Mouse (Mus musculus) gastrocnemius, postnatal 25 days (tissue): ENCODE data around the gene Nsun2. TPM values are rescaled to one million over a fixed set of nuclear protein-coding genes. Genes with fewer than 3 reads are reported as not detected.

ENCODE experiments used
- DNase-seq: peaks from one replicate; pipeline ENCODE4 v3.0.0; 2022
- long read RNA-seq, 2 experiments: library from polyadenylated mRNA; stranded (forward); transcript quantifications; one replicate each; pipeline ENCODE4 v2.0.0; 2021
- total RNA-seq, 2 experiments: library from RNA; stranded (reverse); gene quantifications; 1 replicate in 1 of 2; 2 replicates in 1 of 2; pipeline ENCODE4 v1.2.3; 2021

Gene Nsun2
- 10 to 100 TPM; 37.8 to 39.2 TPM for total RNA-seq
- long read RNA-seq, experiment 1, transcript Nsun2-202 (19 exons, 2,834 nt): major isoform, 37 of 58 reads
- long read RNA-seq, experiment 1, partial matches to known transcripts: 17 of 58 reads
- long read RNA-seq, experiment 1, other reads (novel, unspliced or antisense): 4 of 58 reads
- long read RNA-seq, experiment 2, transcript Nsun2-202 (19 exons, 2,834 nt): major isoform, 69 of 80 reads
- long read RNA-seq, experiment 2, partial matches to known transcripts: 6 of 80 reads
- long read RNA-seq, experiment 2, other reads (novel, unspliced or antisense): 5 of 80 reads

GRCm38 (mm10) chr13:69533405-69534333, at the start of gene Nsun2:
Gene Nsun2, plus strand, starts transcription at chr13:69533746.
- peak; percentile 49 for DNase-seq

GRCm38 (mm10) chr13:69485326-69485725, 48.2 kb upstream of the Nsun2 start:
- DNase-seq: no peak

DNA sequence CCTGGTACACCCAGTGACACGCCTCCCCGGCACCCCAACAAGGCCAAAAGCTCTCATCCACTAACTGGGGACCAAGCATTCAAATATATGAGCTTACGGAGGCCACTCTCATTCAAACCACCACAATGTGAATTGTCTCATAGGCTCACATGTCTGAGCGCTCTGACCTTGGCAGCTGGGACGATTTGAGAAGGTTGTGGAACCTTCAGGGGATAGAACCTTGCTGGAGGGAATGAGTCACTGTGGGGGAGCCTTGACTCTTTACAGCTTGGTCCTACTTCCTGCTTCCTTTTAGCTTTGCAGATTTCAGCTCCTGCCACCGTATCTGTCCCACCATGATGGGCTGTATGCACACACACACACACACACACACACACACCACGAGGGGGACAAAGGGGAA, 47.7 kb upstream of the Nsun2 start:
- no peak for DNase-seq

DNA sequence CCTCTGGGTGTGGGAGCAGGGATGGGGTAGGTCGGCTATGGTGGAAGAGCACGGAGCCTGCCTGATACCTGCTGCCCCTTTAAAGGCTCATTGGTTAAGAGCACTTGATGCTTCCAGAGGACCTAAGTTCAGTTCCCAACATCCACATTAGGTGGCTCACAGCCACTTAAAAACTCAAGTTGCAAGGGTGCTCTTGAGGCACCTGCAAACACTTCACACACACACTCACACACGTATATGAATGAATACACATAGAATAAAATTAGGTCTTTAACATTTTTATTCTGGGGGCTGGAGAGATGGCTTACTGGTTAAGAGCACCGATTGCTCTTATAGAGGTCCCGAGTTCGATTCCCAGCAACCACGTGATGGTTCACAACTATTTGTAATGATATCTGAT, 46.4 kb upstream of the Nsun2 start:
- DNase-seq: no peak

- no peak for DNase-seq
Measured at GRCm38 (mm10) chr13:69487611-69488275, 45.8 kb upstream of the Nsun2 start.

- DNase-seq: no peak
Measured at GRCm38 (mm10) chr13:69488565-69489255, 44.8 kb upstream of the Nsun2 start.

GRCm38 (mm10) chr13:69489777-69490176, 43.8 kb upstream of the Nsun2 start:
- DNase-seq: no peak

- no peak for DNase-seq
Measured at GRCm38 (mm10) chr13:69492876-69493463, 40.6 kb upstream of the Nsun2 start.

GRCm38 (mm10) chr13:69498276-69498675, 35.3 kb upstream of the Nsun2 start:
- DNase-seq: no peak

DNA sequence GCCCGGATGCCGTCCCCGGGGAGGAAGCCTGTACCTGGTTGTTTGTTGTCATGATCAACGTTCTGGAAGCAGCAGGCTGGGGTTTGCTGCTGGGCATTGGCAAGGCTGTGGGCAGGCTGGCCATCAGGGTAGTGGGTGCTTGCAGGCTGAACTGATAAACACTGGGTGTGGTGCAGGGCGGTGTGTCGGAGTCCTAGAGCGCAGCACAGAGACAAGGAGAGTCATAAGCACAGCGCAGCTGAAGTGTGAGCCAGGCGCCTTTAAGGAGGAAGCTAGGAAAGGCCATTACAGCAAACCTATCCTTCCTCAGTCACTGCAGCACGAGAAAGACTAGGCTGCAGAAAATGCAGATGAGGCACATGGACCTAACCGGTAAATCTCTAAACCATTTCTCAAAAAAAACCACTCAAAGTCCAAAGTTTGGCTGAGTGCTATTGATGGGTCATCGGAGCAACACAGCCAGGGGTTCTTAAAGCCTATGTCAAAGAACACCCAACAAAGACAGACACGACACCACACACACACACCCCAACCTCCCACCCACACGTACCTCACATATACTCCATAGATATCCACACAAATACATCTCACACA, 31.3 kb upstream of the Nsun2 start:
- no peak for DNase-seq

DNA sequence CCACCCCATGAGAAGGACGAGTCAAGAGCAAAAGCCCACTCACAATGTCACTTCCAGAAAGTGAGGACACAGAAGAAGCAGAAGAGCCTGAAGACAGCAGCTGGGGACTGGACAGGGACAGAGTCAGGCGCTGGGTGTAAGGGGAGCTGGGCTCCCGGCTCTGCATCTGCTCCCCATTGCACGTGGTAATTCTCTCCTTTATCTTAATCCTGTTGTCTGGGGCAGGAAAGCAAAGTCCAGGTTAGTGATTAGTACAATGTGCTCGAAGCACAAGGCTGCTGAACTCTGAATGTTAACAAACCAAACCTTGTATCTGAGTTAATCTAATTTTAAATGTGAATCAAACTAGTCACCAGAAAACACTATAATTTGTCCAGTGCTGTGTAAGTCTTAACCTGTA, 30.7 kb upstream of the Nsun2 start:
- DNase-seq: no peak

DNA sequence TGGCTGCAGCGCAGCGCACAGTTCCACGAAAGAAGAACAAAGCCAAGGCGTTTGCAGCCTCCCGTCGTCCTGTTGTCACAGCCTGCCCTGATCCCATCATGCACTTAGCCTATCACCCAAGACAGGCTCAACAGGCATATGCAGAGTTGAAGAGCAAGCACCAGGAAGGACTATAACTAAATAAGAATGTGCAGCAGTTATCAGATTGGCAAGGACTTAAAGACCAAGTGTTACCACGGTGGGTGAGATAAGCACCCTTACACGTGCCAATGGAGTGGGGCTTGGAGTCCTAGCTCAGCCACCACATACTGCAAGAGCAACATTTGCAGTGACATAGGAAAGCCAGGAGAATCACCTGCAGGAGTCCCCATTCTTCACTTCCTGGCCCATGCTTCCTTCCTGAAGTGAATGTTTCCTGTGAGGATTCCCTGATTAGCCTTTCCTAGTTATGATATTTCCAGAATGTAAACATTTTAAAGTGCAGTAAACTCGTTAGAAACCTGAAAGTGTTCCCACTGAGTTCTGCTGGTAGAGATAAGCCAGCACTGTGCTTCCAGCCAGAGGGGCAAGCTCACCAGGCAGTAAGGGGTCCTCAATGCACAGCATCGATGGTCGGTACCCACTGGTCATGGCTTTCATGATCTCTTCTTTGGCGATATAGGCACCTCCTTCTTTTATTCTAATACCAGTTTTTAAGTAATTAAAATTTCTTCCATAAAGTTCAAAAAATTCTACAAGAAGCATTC, 27.0 kb upstream of the Nsun2 start:
- no peak for DNase-seq

DNA sequence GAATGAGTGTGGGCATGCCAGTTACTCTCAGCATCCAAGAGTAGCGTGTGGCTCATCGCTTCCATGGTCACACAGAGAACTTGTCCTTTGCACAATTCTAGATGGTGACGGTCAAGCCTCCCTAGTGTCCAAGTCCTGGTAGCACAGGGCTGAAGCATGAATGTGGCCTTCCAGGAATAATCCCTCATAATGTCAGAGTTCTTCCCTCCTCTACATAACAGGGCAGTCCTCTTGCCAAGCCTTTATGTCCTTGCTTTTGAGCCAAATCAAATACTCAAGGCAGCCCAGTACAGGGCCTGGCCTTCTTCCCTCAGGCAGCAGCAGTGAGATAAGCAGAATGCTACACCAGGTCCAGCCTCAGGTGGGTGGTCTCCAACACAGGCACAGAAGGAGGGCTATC, 25.9 kb upstream of the Nsun2 start:
- DNase-seq: no peak

DNA sequence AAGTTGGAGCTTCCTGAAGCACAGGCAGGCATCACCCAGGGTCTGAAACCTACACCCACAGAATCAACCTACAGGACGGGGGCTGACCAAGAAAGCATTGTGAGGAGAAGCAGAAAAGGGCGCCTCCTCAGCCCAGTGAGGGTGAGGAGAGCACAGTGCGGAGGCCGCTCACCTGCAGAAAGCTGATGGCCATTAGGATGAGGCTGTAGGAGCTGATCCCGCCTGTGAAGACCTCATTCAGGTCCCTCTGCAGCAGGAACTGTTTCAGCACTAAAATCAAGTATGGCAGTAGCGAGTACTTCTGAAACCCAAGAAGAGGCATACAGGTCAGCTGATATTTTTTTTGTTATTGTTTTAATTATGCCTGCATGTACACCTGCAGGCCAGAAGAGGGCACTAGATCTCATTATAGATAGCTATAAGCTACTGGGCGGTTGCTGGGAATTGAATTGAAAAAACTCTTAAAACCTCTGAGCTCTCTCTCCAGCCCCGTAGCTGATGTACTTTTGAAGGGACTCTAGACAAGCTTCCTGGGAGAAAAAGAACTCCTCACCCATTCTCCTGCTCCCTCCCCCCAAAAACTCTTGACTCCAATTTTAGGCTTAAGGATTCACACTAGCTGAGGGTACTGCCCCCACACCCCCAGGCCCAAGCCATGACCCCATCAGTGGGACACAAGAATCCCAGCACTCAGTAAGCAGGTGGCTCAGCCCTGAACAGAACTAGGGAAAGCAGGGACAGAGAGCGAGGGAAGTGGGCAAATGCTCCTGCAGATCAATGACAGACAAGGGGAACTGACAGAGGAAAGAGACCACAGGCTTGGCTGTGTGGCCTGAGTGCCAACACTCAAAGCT, 23.9 kb upstream of the Nsun2 start:
- DNase-seq: no peak

- no peak for DNase-seq
Measured at GRCm38 (mm10) chr13:69515091-69515490, 18.5 kb upstream of the Nsun2 start.

GRCm38 (mm10) chr13:69517445-69517844, 16.1 kb upstream of the Nsun2 start:
- DNase-seq: peak; percentile 4

GRCm38 (mm10) chr13:69519137-69519536, 14.4 kb upstream of the Nsun2 start:
- DNase-seq: peak; percentile 2

DNA sequence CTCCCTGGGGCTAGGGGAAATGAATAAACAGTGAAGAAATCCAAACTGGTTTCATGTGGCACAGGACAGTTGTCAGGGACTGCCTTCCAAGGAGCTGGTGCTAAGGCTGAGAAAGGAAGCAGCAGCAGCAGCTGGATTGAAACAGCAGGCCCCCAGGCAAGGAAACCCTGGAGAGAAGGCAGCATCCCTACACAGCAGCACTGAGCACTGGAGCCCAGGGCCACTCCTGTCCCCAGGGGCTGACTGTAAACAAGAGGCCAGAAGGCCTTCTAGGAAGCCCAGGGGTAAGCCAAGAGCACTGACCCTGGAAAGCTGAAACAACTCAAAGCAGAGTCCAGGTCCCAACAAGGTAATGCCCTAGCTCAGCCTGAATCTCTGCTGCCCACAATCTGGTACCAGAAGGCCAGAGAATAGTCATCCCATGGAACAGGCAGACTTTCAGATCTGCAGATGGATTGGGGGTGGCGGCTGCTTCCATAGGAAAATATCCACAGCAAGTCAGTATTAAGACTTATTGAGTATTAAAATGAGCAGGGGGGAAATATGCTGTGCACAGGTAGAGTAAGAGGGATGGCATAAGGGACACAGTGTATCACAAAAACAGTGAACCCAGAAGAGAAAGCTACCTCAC, 11.3 kb upstream of the Nsun2 start:
- DNase-seq: no peak
